Mouse (Mus musculus) lung, postnatal 0 days (tissue): ENCODE results near the gene Myo18b.

Source experiments
- CTCF ChIP-seq: IDR thresholded peaks from 2 replicates; pipeline ENCODE4 v1.5.1; 2016; ENCODE audit warnings: antibody characterized with exemption, mild to moderate bottlenecking
- EP300 ChIP-seq: IDR thresholded peaks from 2 replicates; pipeline ENCODE4 v1.6.1; 2016; ENCODE audit warnings: antibody characterized with exemption, mild to moderate bottlenecking, control low read depth

GRCm38 (mm10) chr5:112844460-112844859 lies 51.7 kb downstream of the Myo18b start:
- TF ChIP-seq CTCF (no peak), EP300 (no peak)
